Mouse (Mus musculus): Measurements from ENCODE around the gene Csn1s1. TPM values are rescaled to one million over a fixed set of nuclear protein-coding genes. Genes with fewer than 3 reads are reported as not detected.

Csn1s1 gene
- total RNA-seq (2021) = not detected
- long read RNA-seq, experiment 1 = 0 reads
- long read RNA-seq, experiment 2 = 0 reads

GRCm38 (mm10) chr5:87665908-87666307 is at the start of gene Csn1s1:
Csn1s1 (plus strand) TSS chr5:87666208.
- DNase-seq (ENCODE audit: low spot score) = no peak

GRCm38 (mm10) chr5:87622681-87623080 is 43.3 kb upstream of the Csn1s1 start:
- DNase-seq (ENCODE audit: low spot score) = no peak

GRCm38 (mm10) chr5:87642787-87643186 is 23.2 kb upstream of the Csn1s1 start:
- DNase-seq (ENCODE audit: low spot score) = no peak

- no peak for DNase-seq (ENCODE audit: low spot score)
Observed at GRCm38 (mm10) chr5:87699530-87699929, 33.5 kb downstream of the Csn1s1 start, which contains the start of gene Csn2. Csn2 (minus strand) TSS chr5:87699630.

GRCm38 (mm10) chr5:87705891-87706290 is 39.9 kb downstream of the Csn1s1 start:
- DNase-seq (ENCODE audit: low spot score) = no peak

Other genes starting within 250 kb of the Csn1s1 start
- not detected for gene Ugt2b38, start 242.0 kb upstream of the Csn1s1 start, total RNA-seq (2021)
- gene Ugt2a2, start 183.9 kb upstream of the Csn1s1 start, total RNA-seq (2021) = not detected
- gene Gm43638, start 179.4 kb upstream of the Csn1s1 start, total RNA-seq (2021) = not detected
- not detected for gene Ugt2a1, start 175.3 kb upstream of the Csn1s1 start, total RNA-seq (2021)
- gene Sult1b1, start 128.0 kb upstream of the Csn1s1 start, total RNA-seq (2021) = not detected
- not detected for gene Sult1d1, start 97.2 kb upstream of the Csn1s1 start, total RNA-seq (2021)
- gene Sult1e1, start 74.6 kb upstream of the Csn1s1 start, total RNA-seq (2021) = not detected
- gene Csn2, start 33.4 kb downstream of the Csn1s1 start, total RNA-seq (2021) = not detected
- not detected for gene Csn1s2a, start 108.4 kb downstream of the Csn1s1 start, total RNA-seq (2021)
- not detected for gene Csn1s2b, start 141.9 kb downstream of the Csn1s1 start, total RNA-seq (2021)
- not detected for gene Prr27, start 159.5 kb downstream of the Csn1s1 start, total RNA-seq (2021)
- gene Odam, start 218.8 kb downstream of the Csn1s1 start, total RNA-seq (2021) = not detected